Mouse (Mus musculus) midbrain, embryonic 14.5 days (tissue): ENCODE results near the gene Dync1i2. TPM values are rescaled to one million over a fixed set of nuclear protein-coding genes. Genes with fewer than 3 reads are reported as not detected.
A peak's percentile ranks its signal among the peaks of the same experiment; 100 is the strongest.

Experiments
- ATAC-seq: fragments of 200-750 bp; cut with Nextera tagmentation; 2 replicates; pipeline ENCODE4 v1.8.0; 2017; ENCODE audit warnings: moderate number of reproducible peaks, moderate library complexity; ENCODE audit not compliant: low FRiP score, low TSS enrichment
- DNase-seq: peaks from one replicate; pipeline ENCODE4 v3.0.0-alpha.2; 2015
- H3K27ac ChIP-seq: fragments of 300-500 bp; sonication (generic); replicated peaks from 2 replicates; pipeline ENCODE4 v1.5.1; 2014; ENCODE audit warnings: mild to moderate bottlenecking, low read depth, low read length, moderate library complexity
- H3K27me3 ChIP-seq: fragments of 300-500 bp; sonication (generic); 2 replicates; pipeline ENCODE4 v1.6.1; 2014; ENCODE audit warnings: low read length, control low read depth, mixed read lengths; ENCODE audit not compliant: control insufficient read depth, insufficient read depth
- H3K36me3 ChIP-seq: fragments of 300-500 bp; sonication (generic); 2 replicates; pipeline ENCODE4 v1.6.1; 2014; ENCODE audit warnings: low read length, control low read depth; ENCODE audit not compliant: control insufficient read depth, insufficient read depth
- H3K4me1 ChIP-seq: fragments of 300-500 bp; sonication (generic); 2 replicates; pipeline ENCODE4 v1.6.1; 2014; ENCODE audit warnings: mild to moderate bottlenecking, antibody characterized with exemption, low read length, control low read depth; ENCODE audit not compliant: control insufficient read depth, insufficient read depth
- H3K4me2 ChIP-seq: fragments of 300-500 bp; sonication (generic); 2 replicates; pipeline ENCODE4 v1.6.1; 2014; ENCODE audit warnings: mild to moderate bottlenecking, low read length, moderate library complexity
- H3K4me3 ChIP-seq: fragments of 300-500 bp; sonication (generic); replicated peaks from 2 replicates; pipeline ENCODE4 v1.5.1; 2014; ENCODE audit warnings: low read depth, low read length
- H3K9ac ChIP-seq: fragments of 300-500 bp; sonication (generic); replicated peaks from 2 replicates; pipeline ENCODE4 v1.6.1; 2014; ENCODE audit warnings: mild to moderate bottlenecking, low read length, moderate library complexity
- H3K9me3 ChIP-seq: fragments of 300-500 bp; sonication (generic); 2 replicates; pipeline ENCODE4 v1.6.1; 2016; ENCODE audit warnings: low read length, control low read depth, mixed read lengths; ENCODE audit not compliant: control insufficient read depth
- WGBS: fragments of 180-500 bp; shearing (Covaris S2); extraction: QIAGEN DNeasy Blood & Tissue Kit; methylation state at CpG from one replicate; pipeline ENCODE4 v1.1.7; 2014; 5-methylcytosine and 5-hydroxymethylcytosine counted together
- polyA plus RNA-seq: library from polyadenylated mRNA; unstranded; fragments of >200 nt; fragmentation: Nextera tagmentation; extraction: Ambion mirVana; gene quantifications from 2 replicates; pipeline ENCODE4 v1.2.1, GENCODE M21; 2014

Dync1i2 gene
- polyA plus RNA-seq, 1 experiment from 2014 or later = 231 TPM

GRCm38 (mm10) chr2:71198907-71199306, 12.6 kb upstream of the Dync1i2 start:
- DNase-seq = no peak
- H3K4me2 ChIP-seq = no peak overlapping the region
- no peak overlapping the region for H3K4me3 ChIP-seq
- no peaks in the 10 kb centered on the region for H3K36me3 ChIP-seq
- H3K9me3 ChIP-seq = no peaks in the 10 kb centered on the region
- WGBS = 65% methylated on average over 3 of the region's 3 CpGs
- ATAC-seq = no peak
- H3K4me1 ChIP-seq = peaks cover 6% of the 10 kb centered on the region; the same call in 1 of the 2 replicates
- no peak overlapping the region for H3K27ac ChIP-seq
- H3K27me3 ChIP-seq = no peaks in the 10 kb centered on the region
- no peak overlapping the region for H3K9ac ChIP-seq

GRCm38 (mm10) chr2:71200485-71200884, 11.0 kb upstream of the Dync1i2 start:
- Histone ChIP-seq H3K27me3 (no peaks in the 10 kb centered on the region), H3K4me1 (no peaks in the 10 kb centered on the region), H3K4me2 (no peak overlapping the region), H3K9ac (no peak overlapping the region), H3K9me3 (no peaks in the 10 kb centered on the region), H3K4me3 (no peak overlapping the region), H3K27ac (no peak overlapping the region), H3K36me3 (no peaks in the 10 kb centered on the region)
- DNase-seq (no peak), ATAC-seq (no peak)
- WGBS = 70% methylated on average over 4 of the region's 4 CpGs

- H3K27me3 ChIP-seq = no peaks in the 10 kb centered on the region
- no peak overlapping the region for H3K27ac ChIP-seq
- H3K36me3 ChIP-seq = no peaks in the 10 kb centered on the region
- DNase-seq (no peak), ATAC-seq (no peak)
- H3K4me1 ChIP-seq = no peaks in the 10 kb centered on the region
- no peak overlapping the region for H3K4me2 ChIP-seq
- no peaks in the 10 kb centered on the region for H3K9me3 ChIP-seq
- H3K9ac ChIP-seq = no peak overlapping the region
- 78% methylated on average over 2 of the region's 2 CpGs for WGBS
- no peak overlapping the region for H3K4me3 ChIP-seq
These were observed 9.6 kb upstream of the Dync1i2 start for GRCm38 (mm10) chr2:71201886-71202285.

GRCm38 (mm10) chr2:71203819-71204432, 7.6 kb upstream of the Dync1i2 start:
- no peaks in the 10 kb centered on the region for H3K4me1 ChIP-seq
- no peak overlapping the region for H3K4me2 ChIP-seq
- DNase-seq (no peak), ATAC-seq (no peak)
- H3K27ac ChIP-seq = no peak overlapping the region
- no peaks in the 10 kb centered on the region for H3K36me3 ChIP-seq
- H3K9me3 ChIP-seq = no peaks in the 10 kb centered on the region
- H3K9ac ChIP-seq = no peak overlapping the region
- H3K4me3 ChIP-seq = no peak overlapping the region
- 86% methylated on average over 16 of the region's 16 CpGs for WGBS
- no peaks in the 10 kb centered on the region for H3K27me3 ChIP-seq

- H3K27ac ChIP-seq = no peak overlapping the region
- H3K27me3 ChIP-seq = no peaks in the 10 kb centered on the region
- H3K4me2 ChIP-seq = no peak overlapping the region
- ATAC-seq = no peak
- peaks cover 9% of the 10 kb centered on the region for H3K4me1 ChIP-seq
- no peak overlapping the region for H3K9ac ChIP-seq
- no peaks in the 10 kb centered on the region for H3K9me3 ChIP-seq
- WGBS = 81% methylated on average over 5 of the region's 5 CpGs
- no peak overlapping the region for H3K4me3 ChIP-seq
- no peak for DNase-seq
- no peaks in the 10 kb centered on the region for H3K36me3 ChIP-seq
These were observed 2.3 kb upstream of the Dync1i2 start for GRCm38 (mm10) chr2:71209041-71209755.

- 91% methylated on average over 2 of the region's 2 CpGs for WGBS
- ATAC-seq = peak; percentile 22; the same call in 1 of the 2 replicates
These were observed 410 bp upstream of the Dync1i2 start for GRCm38 (mm10) chr2:71211096-71211495.

GRCm38 (mm10) chr2:71212360-71212726, 837 bp downstream of the Dync1i2 start:
- Histone ChIP-seq H3K27me3 (no peaks in the 10 kb centered on the region), H3K27ac (peak overlapping the region; percentile 93), H3K36me3 (peaks cover 16% of the 10 kb centered on the region), H3K4me1 (peaks cover 9% of the 10 kb centered on the region), H3K4me2 (peak overlapping the region; percentile 54), H3K4me3 (peak overlapping the region; percentile 90), H3K9ac (peak overlapping the region; percentile 98), H3K9me3 (no peaks in the 10 kb centered on the region)
- DNase-seq (no peak), ATAC-seq (peak; percentile 18; the same call in 1 of the 2 replicates)
- WGBS = 2% methylated on average over 6 of the region's 6 CpGs

More at GRCm38 (mm10) chr2:71211096-71211495, 410 bp upstream of the Dync1i2 start:
- no peak for DNase-seq
- H3K4me1 ChIP-seq = peaks cover 9% of the 10 kb centered on the region
- no peaks in the 10 kb centered on the region for H3K27me3 ChIP-seq
- peaks cover 13% of the 10 kb centered on the region for H3K36me3 ChIP-seq
- H3K4me3 ChIP-seq = no peak overlapping the region
- no peak overlapping the region for H3K9ac ChIP-seq
- no peak overlapping the region for H3K27ac ChIP-seq
- no peaks in the 10 kb centered on the region for H3K9me3 ChIP-seq
- H3K4me2 ChIP-seq = no peak overlapping the region

GRCm38 (mm10) chr2:71221020-71221419, 9.5 kb downstream of the Dync1i2 start:
- ATAC-seq (no peak), DNase-seq (no peak)
- H3K4me2 ChIP-seq = no peak overlapping the region
- peaks cover 63% of the 10 kb centered on the region for H3K36me3 ChIP-seq
- H3K4me3 ChIP-seq = no peak overlapping the region
- no peak overlapping the region for H3K27ac ChIP-seq
- H3K27me3 ChIP-seq = no peaks in the 10 kb centered on the region
- no peak overlapping the region for H3K9ac ChIP-seq
- H3K9me3 ChIP-seq = no peaks in the 10 kb centered on the region
- H3K4me1 ChIP-seq = 0 out of 2 replicates have a peak, but pooled peaks cover 2% of the 10 kb centered on the region
- 80% methylated on average over 1 of the region's 1 CpGs for WGBS

- Histone ChIP-seq H3K36me3 (peaks cover 48% of the 10 kb centered on the region), H3K27me3 (no peaks in the 10 kb centered on the region), H3K4me3 (no peak overlapping the region), H3K4me2 (no peak overlapping the region), H3K4me1 (0 out of 2 replicates have a peak, but pooled peaks cover 2% of the 10 kb centered on the region), H3K9me3 (no peaks in the 10 kb centered on the region), H3K9ac (no peak overlapping the region), H3K27ac (no peak overlapping the region)
- peak; percentile 65 for DNase-seq
- WGBS = 49% methylated on average over 1 of the region's 1 CpGs
- ATAC-seq = no peak
These were observed 15.9 kb downstream of the Dync1i2 start for GRCm38 (mm10) chr2:71227398-71227797.
